10 mouse cellular contexts compared by ENCODE assay signal in genomic region chr15:77056001-77056790, GRCm38 (mm10). TPM values are rescaled to one million over a fixed set of nuclear protein-coding genes. Genes with fewer than 3 reads are reported as not detected.
A peak's percentile ranks its signal among the peaks of the same experiment; 100 is the strongest.
DNase-seq lines count a peak whose midpoint lies in the region; ATAC-seq and TF ChIP-seq lines count a peak whose summit lies in the region.
"Had no signal": no experiment of that assay in that cellular context is flagged by ENCODE, and none has a peak within 500 bp of the region (broad histone marks: within the 10 kb centered on the region; RNA-seq: fewer than 3 reads in every experiment).

No protein-coding gene starts in this region.

- H3K4me2 ChIP-seq in kidney, embryonic 16.5 days (replicated peaks; ENCODE audit: low read depth, low read length) = no peak overlapping the region
- H3K4me2 ChIP-seq in forebrain, embryonic 13.5 days = no peak overlapping the region
- no peak overlapping the region for H3K4me2 ChIP-seq in midbrain, embryonic 14.5 days (ENCODE audit: low read length)
- H3K4me2 ChIP-seq in liver, embryonic 11.5 days = no peak overlapping the region

- TF ChIP-seq CTCF in brain, embryonic 14.5 days (IDR thresholded peaks at IDR 0.05; ENCODE audit: borderline replicate concordance, extremely low read depth, insufficient read depth, insufficient read length) = no peak

- TF ChIP-seq POLR2A in brain, embryonic 14.5 days (IDR thresholded peaks at IDR 0.05; ENCODE audit: borderline replicate concordance, extremely low read depth, insufficient read depth, insufficient read length, poor library complexity, severe bottlenecking) = no peak

- no peak for DNase-seq in kidney, postnatal 4 days
- peak; percentile 68 for DNase-seq in brain, embryonic 14.5 days (ENCODE audit: low read depth)
- DNase-seq in midbrain, embryonic 14.5 days = peak; percentile 45
- no peak for DNase-seq in liver, embryonic 11.5 days (ENCODE audit: low spot score)
- no peak for DNase-seq in cerebellum, postnatal 10 days
- no peak for DNase-seq in spleen, postnatal 10 days (ENCODE audit: low spot score in 2 of 2)
- DNase-seq: kidney, adult 2 months; left cerebral cortex, postnatal 4 days had no signal

- peaks cover 16% of the 10 kb centered on the region for H3K4me1 ChIP-seq in kidney, embryonic 16.5 days (ENCODE audit: insufficient read depth, low read length)
- peaks cover 23% of the 10 kb centered on the region for H3K4me1 ChIP-seq in forebrain, embryonic 13.5 days
- H3K4me1 ChIP-seq in midbrain, embryonic 14.5 days (ENCODE audit: control insufficient read depth, insufficient read depth, low read length) = peaks cover 6% of the 10 kb centered on the region; the same call in 1 of the 2 replicates
- H3K4me1 ChIP-seq in liver, embryonic 11.5 days (replicated peaks; ENCODE audit: control insufficient read depth, insufficient read depth, low read length) = peaks cover 11% of the 10 kb centered on the region

- no peaks in the 10 kb centered on the region for H3K27me3 ChIP-seq in kidney, embryonic 16.5 days (ENCODE audit: insufficient read depth, low read length)
- H3K27me3 ChIP-seq in forebrain, embryonic 13.5 days = no peaks in the 10 kb centered on the region
- no peaks in the 10 kb centered on the region for H3K27me3 ChIP-seq in midbrain, embryonic 14.5 days (ENCODE audit: control insufficient read depth, insufficient read depth, low read length)
- no peaks in the 10 kb centered on the region for H3K27me3 ChIP-seq in liver, embryonic 11.5 days (replicated peaks; ENCODE audit: control insufficient read depth, insufficient read depth, low read length)

- 0 out of 2 replicates have a peak overlapping the region, but pooled peaks have one; percentile 25 for H3K9ac ChIP-seq in kidney, embryonic 16.5 days (replicated peaks; ENCODE audit: low read length)
- 0 out of 2 replicates have a peak overlapping the region, but pooled peaks have one; percentile 21 for H3K9ac ChIP-seq in forebrain, embryonic 13.5 days
- no peak overlapping the region for H3K9ac ChIP-seq in midbrain, embryonic 14.5 days (replicated peaks; ENCODE audit: low read length)
- H3K9ac ChIP-seq in liver, embryonic 11.5 days (ENCODE audit: low read depth, low read length) = no peak overlapping the region

- 21% methylated on average over 6 of the region's 6 CpGs for WGBS in kidney, embryonic 16.5 days
- WGBS in forebrain, embryonic 13.5 days = 27% methylated on average over 6 of the region's 6 CpGs
- 35% methylated on average over 6 of the region's 6 CpGs for WGBS in midbrain, embryonic 14.5 days
- WGBS in liver, embryonic 11.5 days = 33% methylated on average over 6 of the region's 6 CpGs

- H3K4me3 ChIP-seq in kidney, embryonic 16.5 days (ENCODE audit: low read length) = no peak overlapping the region
- no peak overlapping the region for H3K4me3 ChIP-seq in forebrain, embryonic 13.5 days
- H3K4me3 ChIP-seq in midbrain, embryonic 14.5 days (replicated peaks; ENCODE audit: low read depth, low read length) = no peak overlapping the region
- H3K4me3 ChIP-seq in liver, embryonic 11.5 days (ENCODE audit: low read depth, low read length) = no peak overlapping the region

- no peaks in the 10 kb centered on the region for H3K36me3 ChIP-seq in kidney, embryonic 16.5 days (ENCODE audit: insufficient read depth, low read length)
- H3K36me3 ChIP-seq in forebrain, embryonic 13.5 days (ENCODE audit: poor library complexity, severe bottlenecking) = no peaks in the 10 kb centered on the region
- H3K36me3 ChIP-seq in midbrain, embryonic 14.5 days (ENCODE audit: control insufficient read depth, insufficient read depth, low read length) = no peaks in the 10 kb centered on the region
- no peaks in the 10 kb centered on the region for H3K36me3 ChIP-seq in liver, embryonic 11.5 days (ENCODE audit: control insufficient read depth, insufficient read depth, low read length)

- H3K9me3 ChIP-seq in kidney, embryonic 16.5 days (ENCODE audit: low read length) = no peaks in the 10 kb centered on the region; the same call in 1 of the 2 replicates
- no peaks in the 10 kb centered on the region; the same call in 1 of the 2 replicates for H3K9me3 ChIP-seq in forebrain, embryonic 13.5 days (replicated peaks)
- H3K9me3 ChIP-seq in midbrain, embryonic 14.5 days (ENCODE audit: control insufficient read depth, low read length) = no peaks in the 10 kb centered on the region
- H3K9me3 ChIP-seq in liver, embryonic 11.5 days (ENCODE audit: control insufficient read depth, low read length) = no peaks in the 10 kb centered on the region

- H3K27ac ChIP-seq in kidney, embryonic 16.5 days (ENCODE audit: low read length) = peak overlapping the region; percentile 40; the same call in 1 of the 2 replicates
- H3K27ac ChIP-seq in forebrain, embryonic 13.5 days = peak overlapping the region; percentile 59
- no peak overlapping the region for H3K27ac ChIP-seq in midbrain, embryonic 14.5 days (replicated peaks; ENCODE audit: low read depth, low read length)
- H3K27ac ChIP-seq in liver, embryonic 11.5 days (ENCODE audit: low read depth, low read length) = no peak overlapping the region

- ATAC-seq in kidney, embryonic 16.5 days (ENCODE audit: low FRiP score, low TSS enrichment) = 0 out of 2 replicates have a peak, but pooled peaks have one; percentile 39
- ATAC-seq in forebrain, embryonic 13.5 days = peak; percentile 69
- ATAC-seq in midbrain, embryonic 14.5 days (ENCODE audit: low FRiP score, low TSS enrichment) = no peak
- no peak for ATAC-seq in liver, embryonic 11.5 days (replicated peaks; ENCODE audit: low FRiP score)

RNA-seq across cellular contexts. Expression of gene Mb, which starts 5.7 kb away (rescaled TPM):
- polyA plus RNA-seq in kidney, embryonic 16.5 days (2015; fragmentation: Nextera tagmentation; extraction: Ambion mirVana) = 0.64 and 0.71 TPM in 2 replicates
- polyA plus RNA-seq in brain, embryonic 14.5 days (2012; rRNA removed) = 0.26 and 0.33 TPM in 2 replicates
- polyA plus RNA-seq in forebrain, embryonic 13.5 days (2015; fragmentation: Nextera tagmentation; extraction: Ambion mirVana) = 0.33 TPM in 1 of 2 replicates, not detected in the other
- polyA plus RNA-seq in midbrain, embryonic 14.5 days (2014; fragmentation: Nextera tagmentation; extraction: Ambion mirVana) = 0.57 and 1.2 TPM in 2 replicates
- 0.29 and 0.56 TPM in 2 replicates for polyA plus RNA-seq in liver, embryonic 11.5 days (2014; fragmentation: Nextera tagmentation; extraction: Ambion mirVana)

RNA-seq across cellular contexts. Expression of gene Apol6, which starts 11.7 kb away (rescaled TPM):
- polyA plus RNA-seq in kidney, embryonic 16.5 days (2015; fragmentation: Nextera tagmentation; extraction: Ambion mirVana) = not detected in 2 replicates
- 0.04 and 0.05 TPM in 2 replicates for polyA plus RNA-seq in brain, embryonic 14.5 days (2012; rRNA removed)
- polyA plus RNA-seq in forebrain, embryonic 13.5 days (2015; fragmentation: Nextera tagmentation; extraction: Ambion mirVana) = not detected in 2 replicates
- polyA plus RNA-seq in midbrain, embryonic 14.5 days (2014; fragmentation: Nextera tagmentation; extraction: Ambion mirVana) = 0.15 TPM in 1 of 2 replicates, not detected in the other
- polyA plus RNA-seq in liver, embryonic 11.5 days (2014; fragmentation: Nextera tagmentation; extraction: Ambion mirVana) = not detected in 2 replicates

Comparison
In these comparisons a context has a peak if more than half of its experiments do, and no peak if none do; other contexts are left out.
1. ATAC-seq: peak in kidney, embryonic 16.5 days (single experiment) and forebrain, embryonic 13.5 days (single experiment); none in midbrain, embryonic 14.5 days (single experiment) and liver, embryonic 11.5 days (single experiment).
2. H3K27ac ChIP-seq: peak in kidney, embryonic 16.5 days (single experiment) and forebrain, embryonic 13.5 days (single experiment); none in midbrain, embryonic 14.5 days (single experiment) and liver, embryonic 11.5 days (single experiment).
3. H3K9ac ChIP-seq: peak in kidney, embryonic 16.5 days (single experiment) and forebrain, embryonic 13.5 days (single experiment); none in midbrain, embryonic 14.5 days (single experiment) and liver, embryonic 11.5 days (single experiment).
4. DNase-seq: peak in brain, embryonic 14.5 days (single experiment) and midbrain, embryonic 14.5 days (single experiment); none in kidney, postnatal 4 days (0 of 2), liver, embryonic 11.5 days (single experiment), cerebellum, postnatal 10 days (0 of 2) and spleen, postnatal 10 days (0 of 2).